Mouse (Mus musculus): ENCODE results near the gene Speer4b.
"Not testable (repeated sequence)": the region's sequence is repeated elsewhere in the genome, so short reads cannot be mapped to it uniquely, and the experiment has no call there.

The Speer4b gene

GRCm38 (mm10) chr5:27501338-27501737, at the start of gene Speer4b:
Gene Speer4b (minus strand): TSS chr5:27501438.
- DNase-seq (ENCODE audit: low read depth, low spot score): not testable (repeated sequence)

GRCm38 (mm10) chr5:27549291-27549690, 48.1 kb upstream of the Speer4b start:
- DNase-seq (ENCODE audit: low read depth, low spot score): no peak

GRCm38 (mm10) chr5:27544816-27545270, 43.6 kb upstream of the Speer4b start:
- peak; percentile 49 for DNase-seq (ENCODE audit: low read depth, low spot score)

- no peak for DNase-seq (ENCODE audit: low read depth, low spot score)
Observed at GRCm38 (mm10) chr5:27526906-27527305, 25.7 kb upstream of the Speer4b start.

- DNase-seq (ENCODE audit: low read depth, low spot score): no peak
Observed at GRCm38 (mm10) chr5:27518716-27519115, 17.5 kb upstream of the Speer4b start.

- DNase-seq (ENCODE audit: low read depth, low spot score): no peak
Observed at GRCm38 (mm10) chr5:27490942-27491341, 10.3 kb downstream of the Speer4b start.

- DNase-seq (ENCODE audit: low read depth, low spot score): no peak
Observed at GRCm38 (mm10) chr5:27486138-27486537, 15.1 kb downstream of the Speer4b start.

GRCm38 (mm10) chr5:27481706-27482105, 19.5 kb downstream of the Speer4b start:
- no peak for DNase-seq (ENCODE audit: low read depth, low spot score)

- no peak for DNase-seq (ENCODE audit: low read depth, low spot score)
Observed at GRCm38 (mm10) chr5:27474964-27475465, 26.2 kb downstream of the Speer4b start.

- DNase-seq (ENCODE audit: low read depth, low spot score): no peak
Observed at GRCm38 (mm10) chr5:27457686-27458085, 43.6 kb downstream of the Speer4b start.

- peak; percentile 52 for DNase-seq (ENCODE audit: low read depth, low spot score)
Observed at GRCm38 (mm10) chr5:27456981-27457380, 44.3 kb downstream of the Speer4b start.

GRCm38 (mm10) chr5:27454386-27454785, 46.9 kb downstream of the Speer4b start:
- DNase-seq (ENCODE audit: low read depth, low spot score): no peak

- no peak for DNase-seq (ENCODE audit: low read depth, low spot score)
Observed at GRCm38 (mm10) chr5:27453201-27453845, 47.9 kb downstream of the Speer4b start.
